Mouse (Mus musculus) limb, embryonic 12.5 days (tissue): Measurements from ENCODE around the gene Gramd1c. TPM values are rescaled to one million over a fixed set of nuclear protein-coding genes. Genes with fewer than 3 reads are reported as not detected.

Experiments used
- ATAC-seq: fragments of 200-750 bp; cut with Nextera tagmentation; 2 replicates; pipeline ENCODE4 v1.8.0; 2017; ENCODE audit warnings: low read depth, moderate TSS enrichment; ENCODE audit not compliant: insufficient number of reproducible peaks, insufficient read depth, low FRiP score, low TSS enrichment
- H3K27ac ChIP-seq: fragments of 300-500 bp; sonication (generic); 2 replicates; pipeline ENCODE4 v1.5.1; 2016; ENCODE audit warnings: mild to moderate bottlenecking, moderate library complexity
- H3K27me3 ChIP-seq: fragments of 300-500 bp; sonication (generic); 2 replicates; pipeline ENCODE4 v1.6.1; 2016; ENCODE audit warnings: mild to moderate bottlenecking, moderate library complexity
- H3K36me3 ChIP-seq: fragments of 300-500 bp; sonication (generic); 2 replicates; pipeline ENCODE4 v1.6.1; 2016; ENCODE audit warnings: mild to moderate bottlenecking, moderate library complexity
- H3K4me1 ChIP-seq: fragments of 300-500 bp; sonication (generic); replicated peaks from 2 replicates; pipeline ENCODE4 v1.6.1; 2016
- H3K4me2 ChIP-seq: fragments of 300-500 bp; sonication (generic); 2 replicates; pipeline ENCODE4 v1.6.1; 2016; ENCODE audit warnings: mild to moderate bottlenecking, moderate library complexity
- H3K4me3 ChIP-seq: fragments of 300-500 bp; sonication (generic); replicated peaks from 2 replicates; pipeline ENCODE4 v1.5.1; 2016; ENCODE audit warnings: mild to moderate bottlenecking
- H3K9ac ChIP-seq: fragments of 300-500 bp; sonication (generic); replicated peaks from 2 replicates; pipeline ENCODE4 v1.6.1; 2016; ENCODE audit warnings: mild to moderate bottlenecking, moderate library complexity
- H3K9me3 ChIP-seq: fragments of 300-500 bp; sonication (generic); 2 replicates; pipeline ENCODE4 v1.6.1; 2016; ENCODE audit warnings: mild to moderate bottlenecking, moderate library complexity
- WGBS: fragments of 180-500 bp; shearing (Covaris S2); methylation state at CpG from one replicate; pipeline ENCODE4 v1.1.7; 2016; 5-methylcytosine and 5-hydroxymethylcytosine counted together
- polyA plus RNA-seq: library from polyadenylated mRNA; unstranded; fragments of >200 nt; fragmentation: Nextera tagmentation; extraction: Ambion mirVana; gene quantifications from 2 replicates; pipeline ENCODE4 v1.2.1, GENCODE M21; 2016

Gene Gramd1c
- polyA plus RNA-seq, 1 experiment from 2014 or later, result 7.3 TPM

DNA sequence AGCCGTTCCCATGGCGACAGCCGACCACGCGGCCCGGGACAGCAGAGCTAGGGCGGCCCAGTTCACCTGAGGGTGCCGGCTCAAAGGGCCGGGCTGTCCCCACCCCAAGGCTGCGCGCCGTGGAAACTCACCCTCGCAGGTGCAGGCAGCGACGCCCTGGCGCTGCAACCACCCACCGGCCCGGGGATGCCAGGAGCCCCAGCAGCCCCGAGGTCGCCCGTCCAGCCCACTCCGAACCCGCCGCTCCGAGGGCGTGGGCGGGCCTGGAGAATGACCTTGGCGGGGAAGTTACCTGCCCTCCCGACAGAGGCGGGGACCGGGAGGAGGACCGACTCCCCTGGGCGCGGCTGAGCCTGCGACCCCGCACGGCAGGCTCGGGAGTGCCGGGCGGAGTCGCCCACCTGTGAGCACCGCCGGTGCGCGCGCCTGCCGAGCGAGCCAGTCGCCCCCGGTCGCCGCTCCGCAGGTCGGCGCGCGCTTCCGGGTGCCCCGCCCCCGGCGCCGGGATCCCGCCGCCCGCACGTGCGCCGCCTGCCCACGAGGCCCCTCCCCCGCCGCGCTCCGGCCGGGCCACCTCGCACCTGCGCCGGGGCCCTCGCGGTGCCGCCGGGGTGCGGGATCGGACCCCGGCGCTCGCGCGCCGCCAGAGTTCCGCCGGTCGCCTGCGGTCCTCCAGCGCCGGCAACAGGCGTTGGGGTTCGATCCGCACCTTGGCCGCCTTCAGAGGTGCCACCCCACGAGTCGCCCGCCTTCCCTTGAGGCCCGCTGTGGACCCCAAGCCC is 83.6 kb downstream of the Gramd1c start, which contains the start of gene Zdhhc23:
Gene Zdhhc23, minus strand, starts transcription at position 464 of the 782 bp plus-strand sequence.
- H3K27ac ChIP-seq, result no peak within 1 kb of the TSS
- peak within 1 kb of the TSS; percentile 65 for H3K9ac ChIP-seq
- no peaks in the 10 kb centered on the region for H3K9me3 ChIP-seq
- peaks cover 23% of the 10 kb centered on the region for H3K27me3 ChIP-seq
- H3K4me3 ChIP-seq, result peak within 1 kb of the TSS; percentile 68
- WGBS, result under 1% methylated on average over 77 of the region's 103 CpGs
- H3K36me3 ChIP-seq, result no peaks in the 10 kb centered on the region
- ATAC-seq, result peak; percentile 84
- peak within 1 kb of the TSS; percentile 100 for H3K4me2 ChIP-seq
- H3K4me1 ChIP-seq, result peaks cover 9% of the 10 kb centered on the region; the same call in 1 of the 2 replicates

DNA sequence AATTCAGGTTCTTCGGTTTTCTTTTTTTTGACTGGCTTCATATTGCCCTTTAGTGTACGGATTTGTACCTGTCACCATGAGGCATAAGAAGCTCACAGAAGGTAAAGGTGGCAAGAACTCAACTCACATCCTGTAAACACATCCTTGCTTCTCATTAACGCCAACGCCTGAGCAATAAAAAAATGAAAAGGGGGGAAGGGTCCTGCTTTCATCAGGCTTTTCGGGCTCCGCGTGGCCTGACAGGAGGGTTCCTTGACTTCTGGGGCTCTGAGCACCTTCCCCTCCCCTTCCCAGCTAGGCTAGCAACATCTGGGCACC is 84.2 kb downstream of the Gramd1c start:
- peak overlapping the region; percentile 68 for H3K4me3 ChIP-seq
- H3K9me3 ChIP-seq, result no peaks in the 10 kb centered on the region
- peak overlapping the region; percentile 100 for H3K4me2 ChIP-seq
- H3K4me1 ChIP-seq, result peaks cover 9% of the 10 kb centered on the region; the same call in 1 of the 2 replicates
- H3K27me3 ChIP-seq, result peaks cover 23% of the 10 kb centered on the region
- no peak overlapping the region for H3K27ac ChIP-seq
- H3K36me3 ChIP-seq, result no peaks in the 10 kb centered on the region
- 12% methylated on average over 7 of the region's 7 CpGs for WGBS
- H3K9ac ChIP-seq, result peak overlapping the region; percentile 65; the same call in 1 of the 2 replicates
- ATAC-seq, result no peak

DNA sequence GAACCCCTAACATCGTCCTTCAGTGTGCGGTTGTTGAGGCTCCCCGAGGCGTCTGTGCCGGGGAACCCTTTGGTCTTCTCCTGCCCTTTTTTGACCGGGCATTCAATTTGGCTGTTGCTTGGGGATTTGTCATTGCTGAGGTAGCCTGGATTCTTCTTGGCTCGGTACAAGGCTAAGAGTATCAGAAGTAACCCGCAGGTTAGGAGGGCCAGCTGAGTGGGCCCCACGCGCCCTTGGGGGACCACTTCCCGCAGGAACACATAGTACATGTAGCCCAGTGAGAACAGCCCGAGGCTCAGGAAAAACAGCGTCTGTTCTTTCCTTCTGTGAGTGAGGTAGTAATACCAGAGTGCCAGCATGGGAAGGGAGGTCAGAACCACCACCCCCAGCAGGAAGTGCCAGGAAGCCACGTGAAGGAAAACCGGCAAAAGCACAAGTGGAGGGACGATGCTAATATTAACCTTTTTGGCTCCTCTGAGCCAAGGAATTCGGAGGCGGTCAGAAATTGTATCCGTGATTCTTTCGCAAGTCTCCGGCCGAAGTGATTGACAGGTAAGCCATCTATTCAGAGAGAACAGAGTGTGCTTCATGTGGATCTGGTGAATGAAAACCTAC is 89.4 kb downstream of the Gramd1c start:
- ATAC-seq, result no peak
- WGBS, result 84% methylated on average over 22 of the region's 22 CpGs

DNA sequence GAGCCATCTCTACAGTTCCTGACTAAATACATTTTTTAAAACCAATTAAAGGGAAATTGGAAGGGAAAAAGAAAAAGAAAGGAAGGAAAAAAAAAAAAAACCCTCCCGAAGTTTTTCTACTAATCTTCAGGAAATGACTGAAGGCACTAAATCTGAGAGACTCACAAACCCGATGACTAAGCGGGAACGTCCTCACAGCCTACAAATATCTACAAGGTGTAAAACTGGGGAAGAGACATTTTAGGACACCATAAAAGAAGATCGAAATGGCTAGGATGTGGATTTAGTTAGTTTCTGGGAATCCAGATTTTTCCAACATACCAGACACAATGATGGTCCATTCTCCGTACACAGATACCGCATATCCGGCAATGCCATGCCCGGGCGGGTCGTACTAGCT is 90.0 kb downstream of the Gramd1c start:
- Histone ChIP-seq H3K9ac (no peak overlapping the region), H3K9me3 (no peaks in the 10 kb centered on the region), H3K4me1 (no peaks in the 10 kb centered on the region), H3K4me3 (no peak overlapping the region), H3K27me3 (no peaks in the 10 kb centered on the region), H3K27ac (no peak overlapping the region), H3K36me3 (no peaks in the 10 kb centered on the region), H3K4me2 (no peak overlapping the region)
- 91% methylated on average over 11 of the region's 11 CpGs for WGBS
- ATAC-seq, result no peak

More for the DNA sequence above, 89.4 kb downstream of the Gramd1c start:
- Histone ChIP-seq H3K9ac (no peak overlapping the region), H3K4me2 (no peak overlapping the region), H3K27ac (no peak overlapping the region), H3K36me3 (no peaks in the 10 kb centered on the region), H3K4me3 (no peak overlapping the region), H3K9me3 (no peaks in the 10 kb centered on the region), H3K4me1 (no peaks in the 10 kb centered on the region), H3K27me3 (peaks cover 4% of the 10 kb centered on the region; the same call in 1 of the 2 replicates)

DNA sequence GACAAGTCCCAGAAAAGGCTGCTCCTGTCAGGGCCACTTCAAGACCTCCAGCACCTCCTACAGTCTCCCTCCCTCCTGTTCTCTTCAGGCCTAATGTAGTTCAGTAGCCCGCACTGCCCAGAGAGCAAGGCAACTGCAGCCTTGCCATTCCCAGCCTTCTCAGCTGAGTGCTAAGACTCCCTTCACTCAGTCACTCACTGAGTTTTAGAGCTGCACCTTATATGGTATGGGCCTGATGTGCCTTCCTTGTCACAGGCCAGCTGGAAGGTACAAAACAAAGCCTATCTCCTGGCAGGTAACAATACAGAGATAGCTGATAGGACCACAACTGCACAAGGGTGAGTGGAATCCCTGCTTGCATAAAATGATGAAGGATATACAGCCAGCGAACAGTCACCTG is 90.8 kb downstream of the Gramd1c start:
- H3K9ac ChIP-seq, result no peak overlapping the region
- H3K36me3 ChIP-seq, result no peaks in the 10 kb centered on the region
- ATAC-seq, result no peak
- WGBS, result 89% methylated on average over 2 of the region's 2 CpGs
- no peaks in the 10 kb centered on the region for H3K9me3 ChIP-seq
- no peak overlapping the region for H3K4me2 ChIP-seq
- H3K4me3 ChIP-seq, result no peak overlapping the region
- H3K27ac ChIP-seq, result no peak overlapping the region
- H3K4me1 ChIP-seq, result no peaks in the 10 kb centered on the region
- H3K27me3 ChIP-seq, result no peaks in the 10 kb centered on the region

DNA sequence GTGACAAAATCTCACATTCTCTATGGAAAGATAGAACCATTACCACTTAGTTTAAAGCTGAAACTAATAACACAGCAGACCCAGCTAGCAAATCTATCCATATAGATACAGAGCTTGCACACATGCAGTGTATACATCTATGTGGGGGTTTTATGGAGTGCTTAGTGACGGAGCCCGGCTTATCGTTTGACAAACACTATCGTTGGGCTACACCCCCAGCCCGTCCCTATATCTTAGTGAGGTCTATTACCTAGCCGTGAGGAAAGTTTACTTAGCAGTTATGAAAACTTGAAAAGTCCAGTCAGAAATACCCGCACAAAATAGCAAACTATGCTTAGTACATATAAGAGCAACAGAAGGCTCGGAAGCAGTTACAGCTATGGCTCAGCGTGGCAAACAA is 91.4 kb downstream of the Gramd1c start:
- Histone ChIP-seq H3K27ac (no peak overlapping the region), H3K9me3 (no peaks in the 10 kb centered on the region), H3K4me2 (no peak overlapping the region), H3K4me3 (no peak overlapping the region), H3K36me3 (no peaks in the 10 kb centered on the region), H3K27me3 (no peaks in the 10 kb centered on the region), H3K4me1 (no peaks in the 10 kb centered on the region), H3K9ac (no peak overlapping the region)
- ATAC-seq, result no peak
- WGBS, result 93% methylated on average over 9 of the region's 9 CpGs

DNA sequence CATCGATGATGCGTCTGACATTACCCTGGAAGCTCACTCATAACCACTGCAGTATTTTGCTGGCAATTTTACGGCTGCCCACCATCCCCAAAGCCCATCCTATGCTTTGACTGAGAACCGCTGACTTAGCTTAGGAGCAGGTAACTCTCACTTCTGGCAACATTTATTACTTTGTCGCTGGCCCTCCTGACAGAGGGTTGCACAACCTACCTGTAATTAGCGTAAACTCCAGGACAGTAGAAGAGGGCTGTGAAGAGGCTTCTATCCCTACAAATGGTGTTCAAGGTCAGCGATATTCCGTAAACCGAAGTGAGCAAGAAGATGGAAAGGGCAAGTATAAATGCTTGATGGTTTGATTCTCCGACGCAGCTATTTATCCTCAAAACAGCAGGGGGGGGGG is 92.0 kb downstream of the Gramd1c start:
- no peaks in the 10 kb centered on the region for H3K4me1 ChIP-seq

DNA sequence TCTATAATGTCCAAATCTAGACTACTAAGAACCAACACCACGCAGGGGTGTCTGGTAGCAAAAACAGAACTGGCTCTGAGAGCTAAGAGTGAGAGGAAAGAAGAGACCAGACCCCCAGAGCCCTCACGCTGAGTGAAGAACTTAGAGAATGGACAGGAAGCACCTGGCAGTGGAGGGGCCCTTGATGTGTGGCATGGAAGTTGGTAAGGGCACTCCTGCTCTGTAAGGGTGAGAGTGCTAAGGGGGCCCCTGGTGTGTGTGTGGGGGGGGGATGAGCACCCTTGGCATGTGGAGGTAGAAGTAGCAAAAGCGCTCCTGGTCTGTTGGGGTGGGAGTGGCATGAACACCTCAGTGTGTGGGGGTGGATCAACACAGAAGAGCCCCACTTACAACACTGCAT is 92.7 kb downstream of the Gramd1c start:
- Histone ChIP-seq H3K4me3 (no peak overlapping the region), H3K4me1 (no peaks in the 10 kb centered on the region; the same call in 1 of the 2 replicates), H3K9ac (no peak overlapping the region), H3K27ac (no peak overlapping the region), H3K36me3 (no peaks in the 10 kb centered on the region), H3K9me3 (no peaks in the 10 kb centered on the region), H3K27me3 (no peaks in the 10 kb centered on the region), H3K4me2 (no peak overlapping the region)
- no peak for ATAC-seq
- WGBS, result 77% methylated on average over 3 of the region's 3 CpGs

More for the DNA sequence above, 92.0 kb downstream of the Gramd1c start:
- 88% methylated on average over 11 of the region's 11 CpGs for WGBS
- H3K27ac ChIP-seq, result no peak overlapping the region
- no peak overlapping the region for H3K9ac ChIP-seq
- ATAC-seq, result no peak
- no peak overlapping the region for H3K4me3 ChIP-seq
- no peaks in the 10 kb centered on the region for H3K9me3 ChIP-seq
- H3K36me3 ChIP-seq, result no peaks in the 10 kb centered on the region
- no peak overlapping the region for H3K4me2 ChIP-seq
- no peaks in the 10 kb centered on the region for H3K27me3 ChIP-seq

DNA sequence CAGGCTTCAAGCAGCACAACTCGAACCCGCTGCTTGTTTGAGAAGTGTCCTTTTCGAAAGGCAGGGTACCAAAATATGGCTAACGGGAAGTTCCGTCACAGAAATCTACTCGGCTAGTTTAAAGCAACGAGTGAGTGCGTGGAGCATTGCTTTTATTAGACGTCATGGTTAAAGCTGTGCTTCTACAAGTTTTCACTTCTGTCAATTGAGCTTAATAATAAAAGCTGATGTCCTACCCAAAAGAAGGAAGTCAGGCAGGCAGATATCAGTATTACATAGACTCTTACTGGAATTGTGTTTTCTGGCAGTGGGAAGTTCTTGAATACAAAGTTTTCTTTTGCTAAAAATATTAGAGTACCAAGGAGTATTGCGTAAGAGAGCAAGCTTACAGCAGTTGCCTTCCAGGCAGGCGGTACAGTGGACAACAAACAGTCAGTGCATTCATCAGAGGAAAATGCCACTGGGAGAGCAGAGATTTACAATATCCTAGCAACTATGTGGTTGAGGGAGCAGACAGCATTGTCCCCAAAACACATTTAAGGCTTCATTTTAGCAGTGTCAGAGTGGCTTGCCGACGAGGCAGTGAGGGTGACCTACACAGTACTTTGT is 97.3 kb downstream of the Gramd1c start:
- no peak overlapping the region for H3K4me3 ChIP-seq
- H3K27ac ChIP-seq, result no peak overlapping the region
- no peaks in the 10 kb centered on the region for H3K36me3 ChIP-seq
- H3K9ac ChIP-seq, result no peak overlapping the region
- no peak for ATAC-seq
- no peaks in the 10 kb centered on the region; the same call in 1 of the 2 replicates for H3K4me1 ChIP-seq
- H3K27me3 ChIP-seq, result no peaks in the 10 kb centered on the region
- 88% methylated on average over 13 of the region's 13 CpGs for WGBS
- H3K4me2 ChIP-seq, result no peak overlapping the region
- H3K9me3 ChIP-seq, result no peaks in the 10 kb centered on the region

DNA sequence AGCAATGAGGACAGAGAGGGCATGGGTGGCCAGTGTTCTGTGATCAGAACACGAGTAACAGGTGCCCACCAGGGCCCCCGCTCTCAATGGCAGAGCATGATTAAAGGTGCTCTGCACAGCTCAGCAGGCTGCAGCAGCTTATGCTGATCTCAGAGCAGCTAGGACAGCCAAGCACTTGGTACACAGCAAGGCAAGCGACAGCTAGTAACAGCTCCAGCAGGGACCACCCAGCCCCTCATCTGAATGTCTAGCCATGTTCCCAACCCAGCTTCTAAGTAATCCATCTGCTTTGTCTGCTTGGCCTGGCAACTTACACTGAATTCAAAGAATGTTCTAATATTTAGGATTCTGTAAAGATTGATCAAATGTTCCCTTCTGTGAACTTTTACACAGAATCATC is 99.4 kb downstream of the Gramd1c start:
- Histone ChIP-seq H3K4me2 (no peak overlapping the region), H3K4me3 (no peak overlapping the region), H3K36me3 (0 out of 2 replicates have a peak, but pooled peaks cover 3% of the 10 kb centered on the region), H3K27ac (no peak overlapping the region), H3K9me3 (no peaks in the 10 kb centered on the region), H3K9ac (no peak overlapping the region), H3K4me1 (no peaks in the 10 kb centered on the region; the same call in 1 of the 2 replicates), H3K27me3 (no peaks in the 10 kb centered on the region)
- WGBS, result 76% methylated on average over 3 of the region's 3 CpGs
- no peak for ATAC-seq

DNA sequence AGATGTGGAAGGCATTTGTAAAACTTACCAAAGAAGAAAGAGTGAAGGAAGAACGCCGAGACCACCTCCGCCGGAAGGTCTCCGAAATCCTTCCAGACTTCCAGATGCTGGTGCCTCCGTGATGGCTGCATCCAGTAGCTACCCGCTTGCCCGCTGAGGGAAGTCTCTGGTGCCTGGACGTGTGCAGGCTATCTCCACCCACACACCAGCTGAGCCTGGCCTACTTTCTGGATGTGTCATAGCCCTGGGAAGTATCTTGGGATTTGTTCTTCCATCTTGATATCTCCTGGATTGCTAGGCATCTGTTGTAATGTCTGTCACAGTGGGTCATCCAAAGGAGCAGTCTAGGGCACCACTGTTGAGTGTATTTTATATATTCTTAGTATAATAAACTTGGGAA is 99.9 kb downstream of the Gramd1c start:
- no peak overlapping the region for H3K9ac ChIP-seq
- H3K9me3 ChIP-seq, result no peaks in the 10 kb centered on the region
- H3K36me3 ChIP-seq, result 0 out of 2 replicates have a peak, but pooled peaks cover 3% of the 10 kb centered on the region
- H3K4me2 ChIP-seq, result no peak overlapping the region
- H3K4me3 ChIP-seq, result no peak overlapping the region
- 92% methylated on average over 9 of the region's 9 CpGs for WGBS
- H3K4me1 ChIP-seq, result peaks cover under 1% of the 10 kb centered on the region
- no peak overlapping the region for H3K27ac ChIP-seq
- H3K27me3 ChIP-seq, result no peaks in the 10 kb centered on the region
- ATAC-seq, result no peak
